Mouse (Mus musculus): ENCODE measurements around the gene Morn2. TPM values are rescaled to one million over a fixed set of nuclear protein-coding genes. Genes with fewer than 3 reads are reported as not detected.

Gene Morn2
- total RNA-seq, 2 experiments from 2014 or later, result 8.9 to 14.9 TPM

GRCm38 (mm10) chr17:80323015-80323414 is 33.0 kb downstream of the Morn2 start:
- no peak for ATAC-seq (replicated peaks; ENCODE audit: poor library complexity)

- peak; percentile 82 for ATAC-seq (replicated peaks; ENCODE audit: poor library complexity)
These were observed 33.7 kb downstream of the Morn2 start for GRCm38 (mm10) chr17:80323658-80324057.

- no peak for ATAC-seq (replicated peaks; ENCODE audit: poor library complexity)
These were observed 34.5 kb downstream of the Morn2 start for GRCm38 (mm10) chr17:80324521-80324920.

GRCm38 (mm10) chr17:80325456-80325855 is 35.5 kb downstream of the Morn2 start:
- no peak for ATAC-seq (replicated peaks; ENCODE audit: poor library complexity)

GRCm38 (mm10) chr17:80326431-80326830 is 36.4 kb downstream of the Morn2 start:
- ATAC-seq (replicated peaks; ENCODE audit: poor library complexity), result no peak

- peak; percentile 57 for ATAC-seq (replicated peaks; ENCODE audit: poor library complexity)
These were observed 42.4 kb downstream of the Morn2 start for GRCm38 (mm10) chr17:80332386-80332785.

- peak; percentile 60 for ATAC-seq (replicated peaks; ENCODE audit: poor library complexity)
These were observed 55.3 kb downstream of the Morn2 start for GRCm38 (mm10) chr17:80345277-80345676.

GRCm38 (mm10) chr17:80346591-80347125 is 56.7 kb downstream of the Morn2 start:
- no peak for ATAC-seq (replicated peaks; ENCODE audit: poor library complexity)

Other genes with a start within 250 kb of the Morn2 start
- gene Hnrnpll, start 227.9 kb upstream of the Morn2 start, total RNA-seq (2015), result 106 and 109 TPM in 2 replicates
- 55.6 and 61.3 TPM in 2 replicates for gene Hnrnpll, start 227.9 kb upstream of the Morn2 start, total RNA-seq (2017)
- 5.9 and 7.6 TPM in 2 replicates for gene Galm, start 162.7 kb upstream of the Morn2 start, total RNA-seq (2015)
- 4.5 and 6.7 TPM in 2 replicates for gene Galm, start 162.7 kb upstream of the Morn2 start, total RNA-seq (2017)
- gene Srsf7, start 82.9 kb upstream of the Morn2 start, total RNA-seq (2015), result 538 and 545 TPM in 2 replicates
- 490 and 575 TPM in 2 replicates for gene Srsf7, start 82.9 kb upstream of the Morn2 start, total RNA-seq (2017)
- not detected in 2 replicates for gene Ttc39d, start 82.7 kb upstream of the Morn2 start, total RNA-seq (2015)
- gene Ttc39d, start 82.7 kb upstream of the Morn2 start, total RNA-seq (2017), result not detected in 2 replicates
- gene Gemin6, start 65.8 kb upstream of the Morn2 start, total RNA-seq (2015), result 44.5 and 47.4 TPM in 2 replicates
- 44.8 and 51.5 TPM in 2 replicates for gene Gemin6, start 65.8 kb upstream of the Morn2 start, total RNA-seq (2017)
- 9.2 and 11.3 TPM in 2 replicates for gene Dhx57, start 273 bp downstream of the Morn2 start, total RNA-seq (2015)
- gene Dhx57, start 273 bp downstream of the Morn2 start, total RNA-seq (2017), result 10.2 and 15.3 TPM in 2 replicates
- 0.35 TPM in 1 of 2 replicates, not detected in the other for gene Arhgef33, start 17.2 kb downstream of the Morn2 start, total RNA-seq (2015)
- gene Arhgef33, start 17.2 kb downstream of the Morn2 start, total RNA-seq (2017), result 1.7 TPM in 1 of 2 replicates, not detected in the other
- gene Gm10190, start 83.3 kb downstream of the Morn2 start, total RNA-seq (2015), result not detected in 2 replicates
- not detected in 2 replicates for gene Gm10190, start 83.3 kb downstream of the Morn2 start, total RNA-seq (2017)
- 21.1 and 22.9 TPM in 2 replicates for gene Sos1, start 190.2 kb downstream of the Morn2 start, total RNA-seq (2015)
- gene Sos1, start 190.2 kb downstream of the Morn2 start, total RNA-seq (2017), result 5.7 and 9.0 TPM in 2 replicates

Measured in megakaryocyte progenitor cell, adult 5-6 weeks (primary cell).